Mouse (Mus musculus) ES-E14 (cell line): ENCODE results near the gene Glp1r. TPM values are rescaled to one million over a fixed set of nuclear protein-coding genes. Genes with fewer than 3 reads are reported as not detected.

Source experiments
- DNase-seq: peaks from one replicate; pipeline ENCODE4 v3.0.0-alpha.2; 2013; ENCODE audit warnings: low read depth, low spot score
- H3K27ac ChIP-seq: 2 replicates; pipeline ENCODE4 v1.5.1; 2012; ENCODE audit warnings: low read depth, mild to moderate bottlenecking, low read length, moderate library complexity, mixed read lengths; ENCODE audit not compliant: poor library complexity, insufficient read depth, severe bottlenecking
- H3K36me3 ChIP-seq: 2 replicates; pipeline ENCODE4 v1.6.1; 2012; ENCODE audit warnings: mild to moderate bottlenecking, low read length, moderate library complexity, mixed read lengths; ENCODE audit not compliant: control insufficient read depth, poor library complexity, insufficient read depth, severe bottlenecking
- H3K4me1 ChIP-seq, 2 experiments: fragments of 150-350 bp in 1 of 2; sonication (generic) in 1 of 2; 2 replicates each; pipeline ENCODE4 v1.6.1; 2012; ENCODE audit warnings: low read length in 2 of 2, mild to moderate bottlenecking in 1 of 2, mixed read lengths in 1 of 2; ENCODE audit not compliant: control insufficient read depth in 2 of 2, insufficient read depth in 2 of 2, poor library complexity in 1 of 2
- H3K4me3 ChIP-seq, 2 experiments: fragments of 150-350 bp in 1 of 2; sonication (generic) in 1 of 2; 2 replicates each; pipeline ENCODE4 v1.5.1; 2012; ENCODE audit warnings: low read length in 2 of 2, low read depth in 1 of 2, mild to moderate bottlenecking in 1 of 2, mixed read lengths in 1 of 2; ENCODE audit not compliant: insufficient read depth in 1 of 2, poor library complexity in 1 of 2, severe bottlenecking in 1 of 2
- H3K9ac ChIP-seq: 2 replicates; pipeline ENCODE4 v1.6.1; 2012; ENCODE audit warnings: low read depth, mild to moderate bottlenecking, low read length, mixed read lengths; ENCODE audit not compliant: poor library complexity, insufficient read depth, severe bottlenecking
- H3K9me3 ChIP-seq: fragments of 150-350 bp; sonication (generic); 2 replicates; pipeline ENCODE4 v1.6.1; 2012; ENCODE audit warnings: low read depth, mild to moderate bottlenecking, low read length; ENCODE audit not compliant: control insufficient read depth, insufficient read depth
- CHD2 ChIP-seq: IDR thresholded peaks from 2 replicates; pipeline ENCODE4 v1.6.1; 2014; ENCODE audit warnings: mild to moderate bottlenecking, low read depth, low read length, inconsistent platforms
- HCFC1 ChIP-seq: IDR thresholded peaks from 2 replicates; pipeline ENCODE4 v1.6.1; 2012; ENCODE audit warnings: low read length, inconsistent platforms, borderline replicate concordance; ENCODE audit not compliant: insufficient read depth
- MAFK ChIP-seq: IDR thresholded peaks from 2 replicates; pipeline ENCODE4 v1.6.1; 2014; ENCODE audit warnings: mild to moderate bottlenecking, low read depth, low read length, inconsistent platforms; ENCODE audit not compliant: insufficient read depth
- ZC3H11A ChIP-seq: IDR thresholded peaks from 2 replicates; pipeline ENCODE4 v1.6.1; 2012; ENCODE audit warnings: low read depth, mild to moderate bottlenecking, inconsistent platforms, low read length, borderline replicate concordance
- ZNF384 ChIP-seq: IDR thresholded peaks from 2 replicates; pipeline ENCODE4 v1.6.1; 2012; ENCODE audit warnings: low read depth, low read length, inconsistent platforms
- in situ Hi-C, 2 experiments: fragments of 600-800 bp; cut with MboI; formaldehyde crosslinking; loops; one replicate each; pipeline ENCODE4 v1.15.1; 2025; ENCODE audit warnings: low sequenced_read_pairs in 2 of 2, inconsistent platforms in 1 of 2; ENCODE audit not compliant: unreplicated experiment in 2 of 2
- total RNA-seq: library from RNA; depleted of rRNA; stranded (reverse); fragments of 300-350 nt; gene quantifications from 2 replicates; pipeline ENCODE4 v1.2.3, GENCODE M21; 2012

The Glp1r gene
- total RNA-seq, 1 experiment, result 2.5 TPM

DNA sequence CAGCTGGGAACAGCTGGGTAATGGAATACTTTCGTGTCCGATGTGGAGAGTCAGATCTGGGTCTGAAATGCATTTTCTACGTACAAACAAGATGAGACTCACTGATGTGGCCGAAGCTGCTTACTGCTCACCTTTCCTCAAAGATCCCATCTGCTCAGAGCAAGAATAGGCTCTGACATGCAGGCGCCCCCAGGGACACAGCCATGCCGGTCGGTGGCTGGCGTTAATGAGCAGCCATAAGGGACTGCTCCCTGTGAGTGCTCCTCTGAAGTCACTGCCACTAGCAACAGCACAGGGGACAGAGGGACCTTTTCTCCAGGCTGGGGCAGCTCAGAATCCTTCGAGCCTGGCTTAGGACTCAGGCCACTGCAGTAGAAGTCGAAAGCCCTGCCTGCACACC lies 52.7 kb downstream of the Glp1r start, which contains the start of gene Umodl1:
TSS of gene Umodl1 (plus strand) at position 301 of the 400 bp plus-strand sequence.
- in situ Hi-C loops, result no loop called here
- Histone ChIP-seq H3K9ac (no peak within 1 kb of the TSS), H3K27ac (no peak within 1 kb of the TSS), H3K4me1 (no peaks in the 10 kb centered on the region), H3K9me3 (no peaks in the 10 kb centered on the region), H3K36me3 (no peaks in the 10 kb centered on the region), H3K4me3 (no peak within 1 kb of the TSS)
- DNase-seq, result no peak
- TF ChIP-seq MAFK, result no peak
- no peak for TF ChIP-seq ZC3H11A
- no peak for TF ChIP-seq CHD2

- Histone ChIP-seq H3K4me1 (peaks cover 0 to 2% of the 10 kb centered on the region in 2 experiments; a peak in 1 of 4 replicates), H3K9me3 (no peaks in the 10 kb centered on the region), H3K4me3 (no peak overlapping the region), H3K27ac (no peak overlapping the region), H3K36me3 (no peaks in the 10 kb centered on the region), H3K9ac (no peak overlapping the region)
- no peak for DNase-seq
- TF ChIP-seq ZNF384 (no peak), ZC3H11A (no peak), MAFK (no peak), CHD2 (no peak), HCFC1 (no peak)
- in situ Hi-C loops, result no loop called here
These were observed 60.4 kb downstream of the Glp1r start for GRCm38 (mm10) chr17:30961936-30962592.

DNA sequence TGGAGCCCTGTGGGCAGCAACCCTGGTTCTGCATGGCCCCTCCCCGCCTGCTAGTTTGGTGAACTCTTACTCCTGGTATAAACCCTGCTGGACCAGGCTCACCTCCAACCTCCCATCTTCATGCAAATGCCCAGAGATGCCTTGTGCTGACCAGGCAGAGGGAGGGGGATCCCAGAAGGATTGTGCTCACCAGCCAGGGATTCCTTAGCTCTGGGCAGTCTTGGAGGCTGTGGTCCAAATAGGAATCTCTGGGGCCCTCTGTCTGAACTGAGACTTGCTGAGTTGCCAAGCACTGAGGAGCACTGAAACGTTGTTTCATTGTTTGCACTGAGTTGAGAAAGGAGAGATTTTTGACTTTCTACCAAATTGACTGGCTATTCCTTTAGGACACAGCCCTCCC lies 61.3 kb downstream of the Glp1r start:
- Histone ChIP-seq H3K4me1 (peaks cover 0 to 2% of the 10 kb centered on the region in 2 experiments; a peak in 1 of 4 replicates), H3K27ac (no peak overlapping the region), H3K9ac (no peak overlapping the region), H3K4me3 (no peak overlapping the region), H3K36me3 (no peaks in the 10 kb centered on the region), H3K9me3 (no peaks in the 10 kb centered on the region)
- DNase-seq, result no peak
- in situ Hi-C loops, result no loop called here
- no peak for TF ChIP-seq ZNF384
- TF ChIP-seq CHD2, result no peak
- no peak for TF ChIP-seq HCFC1
- TF ChIP-seq MAFK, result no peak
- TF ChIP-seq ZC3H11A, result no peak

- Histone ChIP-seq H3K36me3 (no peaks in the 10 kb centered on the region), H3K4me1 (peaks cover 0 to 2% of the 10 kb centered on the region in 2 experiments; a peak in 1 of 4 replicates), H3K9ac (no peak overlapping the region), H3K9me3 (no peaks in the 10 kb centered on the region), H3K4me3 (no peak overlapping the region), H3K27ac (no peak overlapping the region)
- DNase-seq, result no peak
- in situ Hi-C loops, result no loop called here
- TF ChIP-seq HCFC1, result no peak
- TF ChIP-seq ZNF384, result no peak
- TF ChIP-seq CHD2, result no peak
- no peak for TF ChIP-seq MAFK
- TF ChIP-seq ZC3H11A, result no peak
These were observed 68.4 kb downstream of the Glp1r start for GRCm38 (mm10) chr17:30969983-30970382.
